Mouse (Mus musculus) layer of hippocampus, adult 18-20 months (tissue): ENCODE measurements at regions not wholly inside any gene's neighbourhood (a gene's known extent, or its start where the extent isn't known, plus 50 kb on each side); places are given as distances from the start of the nearest gene placed in this dataset.

Source experiments
- DNase-seq, 2 experiments: peaks; one replicate each; pipeline ENCODE4 v3.0.0; 2022; ENCODE audit warnings: low spot score in 2 of 2

DNA sequence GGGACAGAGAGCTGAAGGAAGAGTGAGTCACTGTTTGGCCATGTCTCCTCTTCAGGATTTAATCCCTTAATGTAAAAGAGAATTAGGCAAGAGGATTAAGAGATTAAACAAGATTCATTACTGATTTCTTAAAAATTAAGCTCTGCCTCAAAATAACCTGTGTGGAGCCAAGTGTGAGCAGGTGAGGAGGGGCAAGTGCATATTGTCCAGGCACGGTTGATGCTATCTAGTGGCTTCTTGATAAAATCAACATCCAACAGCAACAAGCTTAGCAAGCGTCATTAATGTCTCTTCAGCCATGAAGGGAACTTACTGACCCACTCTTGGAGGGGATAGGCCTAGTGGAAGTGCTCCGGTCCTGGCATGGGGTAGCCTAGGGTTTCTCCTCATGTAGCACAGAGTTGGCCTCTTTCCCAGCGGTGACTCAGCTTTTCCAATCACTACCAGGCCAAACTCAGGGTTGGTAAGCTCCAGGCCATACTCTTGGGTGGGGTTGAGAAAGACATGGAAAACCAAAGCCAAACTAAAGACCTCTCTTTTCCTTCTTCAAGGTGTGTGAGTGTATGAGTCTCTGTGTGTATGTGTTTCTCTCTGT is 55.0 kb upstream of the Ubr2 start:
- DNase-seq: no peak

- DNase-seq: no peak
Measured at GRCm38 (mm10) chr17:47064592-47065306, 54.4 kb upstream of the Ubr2 start.

GRCm38 (mm10) chr17:47064006-47064405 is 53.6 kb upstream of the Ubr2 start:
- no peak for DNase-seq

DNA sequence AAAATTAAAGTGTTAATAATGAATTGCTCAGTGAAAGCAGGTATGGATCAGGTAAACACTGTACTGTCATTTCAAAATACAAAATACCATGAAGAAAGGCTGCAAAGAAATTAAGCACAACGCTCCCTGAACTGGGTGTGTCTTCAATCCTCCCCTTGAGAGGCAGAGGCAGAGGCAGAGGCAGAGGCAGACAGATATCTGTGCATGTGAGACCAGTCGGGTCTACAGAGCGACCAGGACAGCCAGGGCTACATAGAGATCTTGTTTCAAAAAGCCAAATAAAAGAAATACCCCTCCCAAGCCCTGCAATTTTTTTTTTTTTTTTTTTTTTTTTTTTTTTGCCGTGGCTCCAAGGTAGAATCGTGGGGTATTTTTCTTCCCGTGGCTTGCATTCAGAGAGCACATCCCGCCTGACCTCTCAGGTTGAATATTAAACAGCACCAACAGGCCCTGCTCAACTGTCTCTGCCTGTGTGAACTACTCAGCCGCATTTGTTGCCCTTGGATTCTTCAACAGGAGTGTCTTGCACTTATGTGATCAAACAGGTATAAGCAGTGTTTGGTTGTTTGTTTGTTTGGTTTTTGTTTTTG is 50.8 kb upstream of the Ubr2 start:
- DNase-seq: no peak
